Comparison of ENCODE assay signal across 8 mouse cellular contexts in genomic region chr1:57406187-57407151, GRCm38 (mm10). TPM values are rescaled to one million over a fixed set of nuclear protein-coding genes. Genes with fewer than 3 reads are reported as not detected.
DNase-seq lines count a peak whose midpoint lies in the region; ATAC-seq lines count a peak whose summit lies in the region.

Maip1 (plus strand) TSS chr1:57406328.
Tyw5 (minus strand) TSS chr1:57407101.

- H3K27me3 ChIP-seq in hindbrain, embryonic 15.5 days, result no peaks in the 10 kb centered on the region

- H3K9ac ChIP-seq in hindbrain, embryonic 15.5 days, result peak within 1 kb of the TSS; percentile 87

- peak within 1 kb of the TSS; percentile 88 for H3K27ac ChIP-seq in hindbrain, embryonic 15.5 days (replicated peaks)

- under 1% methylated on average over 72 of the region's 72 CpGs for WGBS in hindbrain, embryonic 15.5 days

- H3K36me3 ChIP-seq in hindbrain, embryonic 15.5 days, result 0 out of 2 replicates have a peak, but pooled peaks cover 2% of the 10 kb centered on the region

- peaks cover 37% of the 10 kb centered on the region for H3K4me1 ChIP-seq in hindbrain, embryonic 15.5 days (replicated peaks)

- ATAC-seq in hindbrain, embryonic 15.5 days (ENCODE audit: low FRiP score, low read depth), result peak; percentile 94

- H3K9me3 ChIP-seq in hindbrain, embryonic 15.5 days, result no peaks in the 10 kb centered on the region

- H3K4me2 ChIP-seq in hindbrain, embryonic 15.5 days, result peak within 1 kb of the TSS; percentile 93

- DNase-seq in T-cell, adult 2 months (ENCODE audit: low spot score), result peak; percentile 76
- peak; percentile 88 to 91 for DNase-seq in cerebellum, postnatal 25 days
- peak; percentile 86 to 87 for DNase-seq in frontal cortex, postnatal 36 days (ENCODE audit: low spot score in 2 of 2)
- DNase-seq in left cerebral cortex, adult 18-20 months (ENCODE audit: low spot score in 2 of 2), result peak; percentile 78
- peak; percentile 87 for DNase-seq in lung, postnatal 4 days
- DNase-seq in retina, postnatal 1 day, result peak; percentile 94
- DNase-seq in thymus, postnatal 4 days, result peak; percentile 84

- peak within 1 kb of the TSS; percentile 84 for H3K4me3 ChIP-seq in hindbrain, embryonic 15.5 days

RNA-seq across cellular contexts. Expression of gene Maip1, which starts in this region (rescaled TPM):
- polyA plus RNA-seq in hindbrain, embryonic 15.5 days (2015; fragmentation: Nextera tagmentation; extraction: Ambion mirVana), result 15.7 and 16.0 TPM in 2 replicates
- 10 to 100 TPM; 11.6 to 11.9 TPM for total RNA-seq in left cerebral cortex, adult 18-20 months (2021)

RNA-seq across cellular contexts. Expression of gene Tyw5, which starts in this region (rescaled TPM):
- 26.0 and 26.8 TPM in 2 replicates for polyA plus RNA-seq in hindbrain, embryonic 15.5 days (2015; fragmentation: Nextera tagmentation; extraction: Ambion mirVana)
- total RNA-seq in left cerebral cortex, adult 18-20 months (2021), result 10 to 100 TPM; 18.2 to 23.1 TPM

Comparison
In these comparisons a context has a peak if more than half of its experiments do, and no peak if none do; other contexts are left out.
1. Peak in every context shown above with its lines: DNase-seq, ATAC-seq, H3K4me3 ChIP-seq and H3K27ac ChIP-seq.